Mouse (Mus musculus) liver, embryonic 13.5 days (tissue): Measurements from ENCODE around the gene Fubp1. TPM values are rescaled to one million over a fixed set of nuclear protein-coding genes. Genes with fewer than 3 reads are reported as not detected.
A peak's percentile ranks its signal among the peaks of the same experiment; 100 is the strongest.

Source experiments
- ATAC-seq: fragments of 200-750 bp; cut with Nextera tagmentation; 2 replicates; pipeline ENCODE4 v1.8.0; 2017; ENCODE audit warnings: low read depth, mild to moderate bottlenecking, moderate number of reproducible peaks, moderate library complexity
- DNase-seq: peaks from one replicate; pipeline ENCODE4 v3.0.0; 2022
- H3K27ac ChIP-seq: fragments of 300-500 bp; sonication (generic); 2 replicates; pipeline ENCODE4 v1.5.1; 2015; ENCODE audit warnings: moderate library complexity, mild to moderate bottlenecking, inconsistent platforms
- H3K27me3 ChIP-seq: fragments of 300-500 bp; sonication (generic); 2 replicates; pipeline ENCODE4 v1.6.1; 2015; ENCODE audit warnings: mild to moderate bottlenecking, inconsistent platforms
- H3K36me3 ChIP-seq: fragments of 300-500 bp; sonication (generic); 2 replicates; pipeline ENCODE4 v1.6.1; 2015; ENCODE audit warnings: mild to moderate bottlenecking, inconsistent platforms
- H3K4me1 ChIP-seq: fragments of 300-500 bp; sonication (generic); replicated peaks from 2 replicates; pipeline ENCODE4 v1.6.1; 2015; ENCODE audit warnings: inconsistent platforms
- H3K4me2 ChIP-seq: fragments of 300-500 bp; sonication (generic); 2 replicates; pipeline ENCODE4 v1.6.1; 2015; ENCODE audit warnings: inconsistent platforms, mild to moderate bottlenecking, moderate library complexity
- H3K4me3 ChIP-seq: fragments of 300-500 bp; sonication (generic); replicated peaks from 2 replicates; pipeline ENCODE4 v1.5.1; 2015; ENCODE audit warnings: mild to moderate bottlenecking, inconsistent platforms
- H3K9ac ChIP-seq: fragments of 300-500 bp; sonication (generic); 2 replicates; pipeline ENCODE4 v1.6.1; 2015; ENCODE audit warnings: mild to moderate bottlenecking, inconsistent platforms
- H3K9me3 ChIP-seq: fragments of 300-500 bp; sonication (generic); replicated peaks from 2 replicates; pipeline ENCODE4 v1.6.1; 2016; ENCODE audit warnings: inconsistent platforms
- WGBS: fragments of 180-500 bp; shearing (Covaris S2); methylation state at CpG from one replicate; pipeline ENCODE4 v1.1.7; 2015; ENCODE audit not compliant: insufficient replicate concordance; 5-methylcytosine and 5-hydroxymethylcytosine counted together
- polyA plus RNA-seq: library from polyadenylated mRNA; unstranded; fragments of >200 nt; fragmentation: Nextera tagmentation; extraction: Ambion mirVana; gene quantifications from 2 replicates; pipeline ENCODE4 v1.2.1, GENCODE M21; 2015

Fubp1 gene
- polyA plus RNA-seq, 1 experiment from 2014 or later, result 99.4 TPM

- Histone ChIP-seq H3K27me3 (peaks cover 17% of the 10 kb centered on the region), H3K4me3 (no peak overlapping the region), H3K27ac (no peak overlapping the region; the same call in 1 of the 2 replicates), H3K9ac (no peak overlapping the region), H3K4me1 (peaks cover 22% of the 10 kb centered on the region), H3K36me3 (no peaks in the 10 kb centered on the region), H3K4me2 (no peak overlapping the region), H3K9me3 (no peaks in the 10 kb centered on the region)
- DNase-seq (no peak), ATAC-seq (no peak)
- 67% methylated on average over 7 of the region's 7 CpGs for WGBS
Observed at GRCm38 (mm10) chr3:152172322-152172935, 37.8 kb upstream of the Fubp1 start.

GRCm38 (mm10) chr3:152178816-152179215 is 31.4 kb upstream of the Fubp1 start:
- H3K4me3 ChIP-seq, result no peak overlapping the region
- H3K36me3 ChIP-seq, result peaks cover 33% of the 10 kb centered on the region
- no peak overlapping the region for H3K27ac ChIP-seq
- ATAC-seq, result no peak
- no peak overlapping the region for H3K4me2 ChIP-seq
- H3K4me1 ChIP-seq, result peaks cover 7% of the 10 kb centered on the region; the same call in 1 of the 2 replicates
- DNase-seq, result no peak
- 78% methylated on average over 4 of the region's 4 CpGs for WGBS
- no peak overlapping the region for H3K9ac ChIP-seq
- H3K27me3 ChIP-seq, result no peaks in the 10 kb centered on the region; the same call in 1 of the 2 replicates
- H3K9me3 ChIP-seq, result no peaks in the 10 kb centered on the region

- ATAC-seq (no peak), DNase-seq (no peak)
- Histone ChIP-seq H3K27me3 (no peaks in the 10 kb centered on the region; the same call in 1 of the 2 replicates), H3K9ac (no peak overlapping the region), H3K27ac (peak overlapping the region; percentile 29; the same call in 1 of the 2 replicates), H3K4me2 (no peak overlapping the region), H3K4me1 (peaks cover 7% of the 10 kb centered on the region; the same call in 1 of the 2 replicates), H3K9me3 (no peaks in the 10 kb centered on the region), H3K36me3 (peaks cover 33% of the 10 kb centered on the region), H3K4me3 (no peak overlapping the region)
- WGBS, result 64% methylated on average over 1 of the region's 1 CpGs
Observed at GRCm38 (mm10) chr3:152179285-152179684, 30.9 kb upstream of the Fubp1 start.

- Histone ChIP-seq H3K27me3 (no peaks in the 10 kb centered on the region; the same call in 1 of the 2 replicates), H3K4me1 (peaks cover 7% of the 10 kb centered on the region; the same call in 1 of the 2 replicates), H3K36me3 (peaks cover 47% of the 10 kb centered on the region), H3K9ac (no peak overlapping the region), H3K9me3 (no peaks in the 10 kb centered on the region), H3K27ac (peak overlapping the region; percentile 6; the same call in 1 of the 2 replicates), H3K4me3 (no peak overlapping the region), H3K4me2 (no peak overlapping the region)
- DNase-seq (no peak), ATAC-seq (peak; percentile 56)
- WGBS, result 89% methylated on average over 4 of the region's 4 CpGs
Observed at GRCm38 (mm10) chr3:152180624-152181023, 29.6 kb upstream of the Fubp1 start.

- DNase-seq (no peak), ATAC-seq (no peak)
- no peaks in the 10 kb centered on the region for H3K27me3 ChIP-seq
- H3K36me3 ChIP-seq, result peaks cover 68% of the 10 kb centered on the region
- H3K4me1 ChIP-seq, result peaks cover 13% of the 10 kb centered on the region
- H3K27ac ChIP-seq, result no peak overlapping the region
- H3K9me3 ChIP-seq, result no peaks in the 10 kb centered on the region
- no peak overlapping the region for H3K4me2 ChIP-seq
- WGBS, result 94% methylated on average over 9 of the region's 9 CpGs
- no peak overlapping the region for H3K4me3 ChIP-seq
- H3K9ac ChIP-seq, result no peak overlapping the region
Observed at GRCm38 (mm10) chr3:152183522-152183921, 26.7 kb upstream of the Fubp1 start.

- Histone ChIP-seq H3K9me3 (no peaks in the 10 kb centered on the region), H3K27ac (no peak overlapping the region), H3K4me1 (peaks cover 31% of the 10 kb centered on the region), H3K36me3 (peaks cover 56% of the 10 kb centered on the region), H3K4me3 (no peak overlapping the region), H3K27me3 (no peaks in the 10 kb centered on the region), H3K9ac (no peak overlapping the region), H3K4me2 (no peak overlapping the region)
- ATAC-seq (no peak), DNase-seq (no peak)
- 79% methylated on average over 6 of the region's 6 CpGs for WGBS
Observed at GRCm38 (mm10) chr3:152186106-152186505, 24.1 kb upstream of the Fubp1 start.

GRCm38 (mm10) chr3:152189306-152189705 is 20.9 kb upstream of the Fubp1 start:
- Histone ChIP-seq H3K4me1 (peaks cover 36% of the 10 kb centered on the region), H3K27me3 (no peaks in the 10 kb centered on the region), H3K27ac (peak overlapping the region; percentile 40), H3K4me2 (peak overlapping the region; percentile 75), H3K9me3 (no peaks in the 10 kb centered on the region), H3K4me3 (peak overlapping the region; percentile 37), H3K36me3 (peaks cover 35% of the 10 kb centered on the region), H3K9ac (peak overlapping the region; percentile 28)
- 33% methylated on average over 4 of the region's 4 CpGs for WGBS
- ATAC-seq, result no peak
- DNase-seq, result no peak

- Histone ChIP-seq H3K27me3 (no peaks in the 10 kb centered on the region), H3K4me1 (peaks cover 37% of the 10 kb centered on the region), H3K36me3 (peaks cover 19% of the 10 kb centered on the region), H3K4me2 (peak overlapping the region; percentile 75), H3K9me3 (no peaks in the 10 kb centered on the region), H3K4me3 (peak overlapping the region; percentile 79), H3K27ac (peak overlapping the region; percentile 43), H3K9ac (peak overlapping the region; percentile 89)
- no peak for DNase-seq
- 0 out of 2 replicates have a peak, but pooled peaks have one; percentile 25 for ATAC-seq
- 51% methylated on average over 9 of the region's 9 CpGs for WGBS
Observed at GRCm38 (mm10) chr3:152190679-152191477, 19.3 kb upstream of the Fubp1 start.

- DNase-seq, result peak; percentile 17
- Histone ChIP-seq H3K9ac (peak overlapping the region; percentile 89), H3K4me2 (peak overlapping the region; percentile 75), H3K27me3 (no peaks in the 10 kb centered on the region), H3K9me3 (no peaks in the 10 kb centered on the region), H3K36me3 (peaks cover 10% of the 10 kb centered on the region), H3K4me1 (peaks cover 42% of the 10 kb centered on the region), H3K27ac (peak overlapping the region; percentile 79), H3K4me3 (peak overlapping the region; percentile 79)
- peak; percentile 61 for ATAC-seq
- 7% methylated on average over 6 of the region's 6 CpGs for WGBS
Observed at GRCm38 (mm10) chr3:152191791-152192237, 18.4 kb upstream of the Fubp1 start.

- H3K4me2 ChIP-seq, result peak overlapping the region; percentile 75
- H3K27ac ChIP-seq, result peak overlapping the region; percentile 79
- H3K9me3 ChIP-seq, result no peaks in the 10 kb centered on the region
- DNase-seq (no peak), ATAC-seq (no peak)
- WGBS, result 10% methylated on average over 9 of the region's 11 CpGs
- H3K36me3 ChIP-seq, result peaks cover 7% of the 10 kb centered on the region; the same call in 1 of the 2 replicates
- peaks cover 47% of the 10 kb centered on the region for H3K4me1 ChIP-seq
- peak overlapping the region; percentile 89 for H3K9ac ChIP-seq
- H3K4me3 ChIP-seq, result peak overlapping the region; percentile 79
- H3K27me3 ChIP-seq, result no peaks in the 10 kb centered on the region
Observed at GRCm38 (mm10) chr3:152192238-152192931, 17.8 kb upstream of the Fubp1 start.

GRCm38 (mm10) chr3:152193177-152193576 is 17.0 kb upstream of the Fubp1 start:
- peak overlapping the region; percentile 88 for H3K9ac ChIP-seq
- peak overlapping the region; percentile 95 for H3K27ac ChIP-seq
- no peak for DNase-seq
- no peaks in the 10 kb centered on the region for H3K27me3 ChIP-seq
- H3K9me3 ChIP-seq, result no peaks in the 10 kb centered on the region
- H3K4me1 ChIP-seq, result peaks cover 48% of the 10 kb centered on the region
- 2% methylated on average over 7 of the region's 7 CpGs for WGBS
- peak overlapping the region; percentile 53 for H3K4me2 ChIP-seq
- ATAC-seq, result no peak
- H3K4me3 ChIP-seq, result peak overlapping the region; percentile 75
- H3K36me3 ChIP-seq, result no peaks in the 10 kb centered on the region
